18 mouse cellular contexts compared by ENCODE assay signal in genomic region chr10:76351953-76352352, GRCm38 (mm10). TPM values are rescaled to one million over a fixed set of nuclear protein-coding genes. Genes with fewer than 3 reads are reported as not detected.
DNase-seq lines count a peak whose midpoint lies in the region; ATAC-seq lines count a peak whose summit lies in the region.
"Had no signal": no experiment of that assay in that cellular context is flagged by ENCODE, and none has a peak within 500 bp of the region (broad histone marks: within the 10 kb centered on the region; RNA-seq: fewer than 3 reads in every experiment).

No protein-coding gene starts in this region.

- H3K36me3 ChIP-seq in heart, embryonic 11.5 days (ENCODE audit: control insufficient read depth, insufficient read depth, low read length) = peaks cover 23% of the 10 kb centered on the region
- H3K36me3 ChIP-seq in heart, embryonic 10.5 days = peaks cover 77% of the 10 kb centered on the region
- H3K36me3 ChIP-seq in heart, embryonic 14.5 days (ENCODE audit: control insufficient read depth, insufficient read depth, low read length) = peaks cover 78% of the 10 kb centered on the region
- peaks cover 81% of the 10 kb centered on the region for H3K36me3 ChIP-seq in embryonic facial prominence, embryonic 10.5 days (replicated peaks)

- no peak overlapping the region for H3K4me3 ChIP-seq in heart, embryonic 11.5 days (ENCODE audit: low read depth, low read length)
- no peak overlapping the region for H3K4me3 ChIP-seq in heart, embryonic 10.5 days
- no peak overlapping the region for H3K4me3 ChIP-seq in heart, embryonic 14.5 days (ENCODE audit: control insufficient read depth in 1 of 2, insufficient read depth in 1 of 2, low read depth in 1 of 2, low read length in 2 of 2)
- H3K4me3 ChIP-seq in embryonic facial prominence, embryonic 10.5 days = no peak overlapping the region
- H3K4me3 ChIP-seq: embryonic facial prominence, embryonic 12.5 days; erythroblast, embryonic 14.5 days; forebrain, embryonic 15.5 days; midbrain, embryonic 10.5 days had no signal

- H3K27me3 ChIP-seq in heart, embryonic 11.5 days (ENCODE audit: control insufficient read depth, insufficient read depth, low read length) = no peaks in the 10 kb centered on the region
- H3K27me3 ChIP-seq in heart, embryonic 10.5 days (ENCODE audit: insufficient read depth, poor library complexity, severe bottlenecking) = no peaks in the 10 kb centered on the region
- no peaks in the 10 kb centered on the region for H3K27me3 ChIP-seq in heart, embryonic 14.5 days (ENCODE audit: control insufficient read depth, insufficient read depth, low read length)
- H3K27me3 ChIP-seq in embryonic facial prominence, embryonic 10.5 days (replicated peaks; ENCODE audit: low read depth, poor library complexity, severe bottlenecking) = no peaks in the 10 kb centered on the region
- H3K27me3 ChIP-seq: embryonic facial prominence, embryonic 12.5 days; forebrain, embryonic 15.5 days had no signal

- WGBS in heart, embryonic 11.5 days (ENCODE audit: insufficient replicate concordance) = 88% methylated on average over 7 of the region's 7 CpGs
- WGBS in heart, embryonic 10.5 days = 85% methylated on average over 7 of the region's 7 CpGs
- 70% methylated on average over 7 of the region's 7 CpGs for WGBS in heart, embryonic 14.5 days
- WGBS in embryonic facial prominence, embryonic 10.5 days = 88% methylated on average over 7 of the region's 7 CpGs

- H3K27ac ChIP-seq in heart, embryonic 11.5 days (ENCODE audit: low read depth, low read length) = peak overlapping the region; percentile 35; the same call in 1 of the 2 replicates
- no peak overlapping the region for H3K27ac ChIP-seq in heart, embryonic 10.5 days
- peak overlapping the region; percentile 35 to 39; a peak in 2 of 4 replicates for H3K27ac ChIP-seq in heart, embryonic 14.5 days (replicated peaks in 1 of 2; ENCODE audit: control insufficient read depth in 1 of 2, insufficient read depth in 1 of 2, low read depth in 2 of 2, low read length in 2 of 2)
- H3K27ac ChIP-seq in embryonic facial prominence, embryonic 10.5 days (replicated peaks) = no peak overlapping the region
- H3K27ac ChIP-seq: embryonic facial prominence, embryonic 12.5 days; forebrain, embryonic 15.5 days; midbrain, embryonic 10.5 days had no signal

- H3K9ac ChIP-seq in heart, embryonic 11.5 days (ENCODE audit: low read depth, low read length) = no peak overlapping the region
- no peak overlapping the region for H3K9ac ChIP-seq in heart, embryonic 14.5 days (ENCODE audit: low read length)
- H3K9ac ChIP-seq: embryonic facial prominence, embryonic 12.5 days; forebrain, embryonic 15.5 days had no signal

- H3K4me2 ChIP-seq in heart, embryonic 11.5 days = no peak overlapping the region
- no peak overlapping the region for H3K4me2 ChIP-seq in heart, embryonic 14.5 days (ENCODE audit: low read length)
- H3K4me2 ChIP-seq: embryonic facial prominence, embryonic 12.5 days; forebrain, embryonic 15.5 days; liver, embryonic 11.5 days had no signal

- ATAC-seq in heart, embryonic 11.5 days (replicated peaks; ENCODE audit: insufficient number of reproducible peaks, low FRiP score, low TSS enrichment) = no peak
- ATAC-seq in heart, embryonic 14.5 days (ENCODE audit: insufficient number of reproducible peaks, insufficient read depth, low FRiP score, low read depth) = no peak
- peak; percentile 40; the same call in 1 of the 2 replicates for ATAC-seq in megakaryocyte progenitor cell, adult 5-6 weeks (replicated peaks; ENCODE audit: poor library complexity)
- ATAC-seq: forebrain, embryonic 15.5 days had no signal

- H3K9me3 ChIP-seq in heart, embryonic 11.5 days (replicated peaks; ENCODE audit: control insufficient read depth, low read length) = no peaks in the 10 kb centered on the region
- no peaks in the 10 kb centered on the region for H3K9me3 ChIP-seq in heart, embryonic 10.5 days
- H3K9me3 ChIP-seq in heart, embryonic 14.5 days (ENCODE audit: control insufficient read depth, low read length) = no peaks in the 10 kb centered on the region
- H3K9me3 ChIP-seq in embryonic facial prominence, embryonic 10.5 days = no peaks in the 10 kb centered on the region
- H3K9me3 ChIP-seq: embryonic facial prominence, embryonic 12.5 days; forebrain, embryonic 15.5 days; midbrain, embryonic 10.5 days had no signal

- DNase-seq in heart, embryonic 10.5 days (ENCODE audit: low spot score) = no peak
- peak; percentile 33 for DNase-seq in kidney, postnatal 10 days
- no peak for DNase-seq in kidney, adult 18-20 months
- no peak for DNase-seq in embryonic facial prominence, embryonic 10.5 days (ENCODE audit: low spot score)
- DNase-seq: adrenal gland, postnatal 36 days; cerebellum, adult 8-10 months; gastrocnemius, postnatal 25 days; lung, adult 18-20 months; lung, postnatal 36 days; thymus, postnatal 14 days had no signal

- H3K4me1 ChIP-seq in heart, embryonic 11.5 days (ENCODE audit: control insufficient read depth, insufficient read depth, low read length) = no peaks in the 10 kb centered on the region
- no peaks in the 10 kb centered on the region for H3K4me1 ChIP-seq in heart, embryonic 10.5 days
- no peaks in the 10 kb centered on the region for H3K4me1 ChIP-seq in heart, embryonic 14.5 days (ENCODE audit: control insufficient read depth in 2 of 2, insufficient read depth in 2 of 2, low read length in 2 of 2)
- no peaks in the 10 kb centered on the region for H3K4me1 ChIP-seq in embryonic facial prominence, embryonic 10.5 days
- H3K4me1 ChIP-seq: embryonic facial prominence, embryonic 12.5 days; forebrain, embryonic 15.5 days; midbrain, embryonic 10.5 days had no signal

RNA-seq across cellular contexts. Expression of gene Dip2a, which starts 6.9 kb away (rescaled TPM):
- 5.6 and 5.7 TPM in 2 replicates for polyA plus RNA-seq in heart, embryonic 11.5 days (2014; fragmentation: Nextera tagmentation; extraction: Ambion mirVana)
- polyA plus RNA-seq in heart, embryonic 10.5 days (2016; fragmentation: Nextera tagmentation; extraction: Ambion mirVana) = 8.0 and 9.1 TPM in 2 replicates
- 5.6 and 6.3 TPM in 2 replicates for polyA plus RNA-seq in heart, embryonic 14.5 days (2014; fragmentation: Nextera tagmentation; extraction: Ambion mirVana)
- 1.2 and 1.3 TPM in 2 replicates for total RNA-seq in megakaryocyte progenitor cell, adult 5-6 weeks (2015)
- 1.4 and 2.9 TPM in 2 replicates for total RNA-seq in megakaryocyte progenitor cell, adult 5-6 weeks (2017)
- 6.6 and 6.9 TPM in 2 replicates for polyA plus RNA-seq in embryonic facial prominence, embryonic 10.5 days (2016; fragmentation: Nextera tagmentation; extraction: Ambion mirVana)

Comparison
In these comparisons a context has a peak if more than half of its experiments do, and no peak if none do; other contexts are left out.
1. H3K27ac ChIP-seq: peak in heart, embryonic 11.5 days (single experiment) and heart, embryonic 14.5 days (2 of 2); none in heart, embryonic 10.5 days (single experiment) and embryonic facial prominence, embryonic 10.5 days (single experiment).